9 mouse cellular contexts compared by ENCODE assay signal in the genomic region with DNA sequence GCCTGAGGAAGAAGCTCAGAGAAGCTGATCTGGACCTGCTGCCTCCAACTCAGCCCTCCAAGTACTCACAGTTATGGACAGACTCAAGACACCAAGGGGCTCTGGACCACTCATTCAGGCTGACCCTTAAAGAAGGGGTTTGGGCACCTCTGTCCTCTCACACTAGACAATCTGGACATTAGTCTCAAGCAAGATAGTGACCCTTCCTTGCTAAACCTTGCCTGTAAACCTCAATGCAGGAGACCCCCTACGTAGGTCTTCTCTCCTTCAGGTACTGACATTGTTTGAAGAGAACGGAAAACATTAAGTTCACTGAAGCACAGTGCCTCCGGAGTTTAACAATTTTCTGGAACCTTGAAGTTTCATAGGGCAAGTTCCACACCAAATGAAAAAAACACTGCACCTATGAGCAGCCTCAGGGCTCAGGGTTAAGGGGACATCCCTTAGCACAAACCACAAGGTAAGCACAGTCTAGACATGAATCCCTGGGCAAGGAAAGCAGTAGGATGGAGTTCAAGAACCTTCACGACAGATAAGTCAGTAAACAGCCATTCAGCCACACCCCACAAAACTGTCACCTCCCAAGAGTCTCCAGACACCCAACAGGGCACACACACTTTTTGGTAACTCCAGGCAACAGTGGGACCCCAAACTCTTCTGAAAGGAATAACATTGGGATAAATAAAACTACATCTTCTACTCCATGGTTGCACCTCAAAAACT. TPM values are rescaled to one million over a fixed set of nuclear protein-coding genes. Genes with fewer than 3 reads are reported as not detected.
DNase-seq lines count a peak whose midpoint lies in the region; ATAC-seq and TF ChIP-seq lines count a peak whose summit lies in the region.
"Had no signal": no experiment of that assay in that cellular context is flagged by ENCODE, and none has a peak within 500 bp of the region (broad histone marks: within the 10 kb centered on the region; RNA-seq: fewer than 3 reads in every experiment).

No protein-coding gene starts in this region.

- peak overlapping the region; percentile 99 for H3K27ac ChIP-seq in heart, embryonic 10.5 days
- H3K27ac ChIP-seq in ES-Bruce4 (ENCODE audit: insufficient read depth, low read length), result peak overlapping the region; percentile 44; the same call in 1 of the 2 replicates
- no peak overlapping the region for H3K27ac ChIP-seq in forebrain, embryonic 15.5 days (replicated peaks)
- H3K27ac ChIP-seq in liver, embryonic 12.5 days, result peak overlapping the region; percentile 94

- no peak for TF ChIP-seq EP300 in ES-Bruce4 (IDR thresholded peaks at IDR 0.05; ENCODE audit: insufficient read depth, low read depth, low read length)

- intact Hi-C loops in heart, postnatal 14 days (cut with DNase I), result no loop called here

- DNase-seq in heart, embryonic 10.5 days (ENCODE audit: low spot score), result no peak
- no peak for DNase-seq in heart, postnatal 14 days
- no peak for DNase-seq in urinary bladder, adult 2 months (ENCODE audit: low spot score)
- DNase-seq in layer of hippocampus, postnatal 10 days (ENCODE audit: low spot score in 2 of 2), result no peak
- DNase-seq in embryo, embryonic 10.5 days (ENCODE audit: low spot score), result no peak

- H3K4me2 ChIP-seq in forebrain, embryonic 15.5 days (replicated peaks), result peak overlapping the region; percentile 90
- H3K4me2 ChIP-seq in liver, embryonic 12.5 days, result peak overlapping the region; percentile 76

- peak overlapping the region; percentile 99 for H3K9ac ChIP-seq in ES-Bruce4 (ENCODE audit: low read depth, poor library complexity, severe bottlenecking)
- H3K9ac ChIP-seq in forebrain, embryonic 15.5 days (replicated peaks), result peak overlapping the region; percentile 62
- peak overlapping the region; percentile 99 for H3K9ac ChIP-seq in liver, embryonic 12.5 days

- 57% methylated on average over 4 of the region's 4 CpGs for whole genome bisulfite sequencing in heart, embryonic 10.5 days
- 67% methylated on average over 4 of the region's 4 CpGs for WGBS in forebrain, embryonic 15.5 days
- WGBS in liver, embryonic 12.5 days (ENCODE audit: insufficient replicate concordance), result 39% methylated on average over 4 of the region's 4 CpGs

- ATAC-seq in forebrain, embryonic 15.5 days (replicated peaks), result no peak
- ATAC-seq in liver, embryonic 12.5 days, result peak; percentile 22

- no peaks in the 10 kb centered on the region for H3K9me3 ChIP-seq in heart, embryonic 10.5 days
- H3K9me3 ChIP-seq in ES-Bruce4 (replicated peaks; ENCODE audit: control insufficient read depth, insufficient read depth, low read length, poor library complexity, severe bottlenecking), result no peaks in the 10 kb centered on the region
- H3K9me3 ChIP-seq in forebrain, embryonic 15.5 days, result no peaks in the 10 kb centered on the region
- H3K9me3 ChIP-seq in liver, embryonic 12.5 days (replicated peaks), result no peaks in the 10 kb centered on the region

- TF ChIP-seq CTCF in ES-Bruce4 (IDR thresholded peaks at IDR 0.05; ENCODE audit: low read depth, low read length), result no peak

- H3K27me3 ChIP-seq in heart, embryonic 10.5 days (ENCODE audit: insufficient read depth, poor library complexity, severe bottlenecking), result no peaks in the 10 kb centered on the region
- no peaks in the 10 kb centered on the region for H3K27me3 ChIP-seq in ES-Bruce4 (ENCODE audit: control insufficient read depth, insufficient read depth, low read length, poor library complexity, severe bottlenecking)
- H3K27me3 ChIP-seq in forebrain, embryonic 15.5 days, result no peaks in the 10 kb centered on the region
- H3K27me3 ChIP-seq in liver, embryonic 12.5 days (replicated peaks), result no peaks in the 10 kb centered on the region
- H3K27me3 ChIP-seq: Patski had no signal

- peaks cover 22% of the 10 kb centered on the region for H3K36me3 ChIP-seq in heart, embryonic 10.5 days
- peaks cover 8% of the 10 kb centered on the region; the same call in 1 of the 2 replicates for H3K36me3 ChIP-seq in ES-Bruce4 (ENCODE audit: control insufficient read depth, insufficient read depth, low read length, poor library complexity, severe bottlenecking)
- H3K36me3 ChIP-seq in forebrain, embryonic 15.5 days, result peaks cover 17% of the 10 kb centered on the region
- peaks cover 25% of the 10 kb centered on the region for H3K36me3 ChIP-seq in liver, embryonic 12.5 days

- peaks cover 46% of the 10 kb centered on the region for H3K4me1 ChIP-seq in heart, embryonic 10.5 days
- no peaks in the 10 kb centered on the region for H3K4me1 ChIP-seq in ES-Bruce4 (ENCODE audit: control insufficient read depth, insufficient read depth, low read length)
- H3K4me1 ChIP-seq in forebrain, embryonic 15.5 days, result peaks cover 35% of the 10 kb centered on the region
- peaks cover 74% of the 10 kb centered on the region for H3K4me1 ChIP-seq in liver, embryonic 12.5 days

- no peak for TF ChIP-seq POLR2A in ES-Bruce4 (IDR thresholded peaks at IDR 0.05; ENCODE audit: insufficient read depth, low read length)

- peak overlapping the region; percentile 99 for H3K4me3 ChIP-seq in heart, embryonic 10.5 days
- peak overlapping the region; percentile 93 for H3K4me3 ChIP-seq in ES-Bruce4 (ENCODE audit: low read depth, low read length)
- H3K4me3 ChIP-seq in forebrain, embryonic 15.5 days, result peak overlapping the region; percentile 58
- peak overlapping the region; percentile 91 for H3K4me3 ChIP-seq in liver, embryonic 12.5 days

RNA-seq across cellular contexts. Expression of gene Mafg, which starts 1.5 kb away (rescaled TPM):
- polyA plus RNA-seq in heart, embryonic 10.5 days (2016; fragmentation: Nextera tagmentation; extraction: Ambion mirVana), result 22.7 and 28.2 TPM in 2 replicates
- total RNA-seq in heart, postnatal 14 days (2021), result 10 to 100 TPM; 33.7 to 41.0 TPM
- polyA plus RNA-seq in ES-Bruce4 (2011; ENCODE audit: insufficient read depth, insufficient read length, low read depth, missing spikeins), result 48.0 and 53.0 TPM in 2 replicates
- 42.1 and 44.1 TPM in 2 replicates for polyA plus RNA-seq in forebrain, embryonic 15.5 days (2015; fragmentation: Nextera tagmentation; extraction: Ambion mirVana)
- polyA plus RNA-seq in liver, embryonic 12.5 days (2016; fragmentation: Nextera tagmentation; extraction: Ambion mirVana), result 53.4 and 58.3 TPM in 2 replicates
- 50.1 and 62.5 TPM in 2 replicates for polyA plus RNA-seq in urinary bladder, adult 2 months (2012; rRNA removed)
- 10 to 100 TPM; 79.3 to 86.7 TPM for total RNA-seq in layer of hippocampus, postnatal 10 days (2021)

RNA-seq across cellular contexts. Expression of gene Sirt7, which starts 6.8 kb away (rescaled TPM):
- 25.6 and 29.5 TPM in 2 replicates for polyA plus RNA-seq in heart, embryonic 10.5 days (2016; fragmentation: Nextera tagmentation; extraction: Ambion mirVana)
- 10 to 100 TPM; 10.8 to 12.3 TPM for total RNA-seq in heart, postnatal 14 days (2021)
- polyA plus RNA-seq in ES-Bruce4 (2011; ENCODE audit: insufficient read depth, insufficient read length, low read depth, missing spikeins), result 10.8 and 11.1 TPM in 2 replicates
- polyA plus RNA-seq in forebrain, embryonic 15.5 days (2015; fragmentation: Nextera tagmentation; extraction: Ambion mirVana), result 51.4 and 53.1 TPM in 2 replicates
- 43.1 and 45.3 TPM in 2 replicates for polyA plus RNA-seq in liver, embryonic 12.5 days (2016; fragmentation: Nextera tagmentation; extraction: Ambion mirVana)
- 78.6 and 107 TPM in 2 replicates for polyA plus RNA-seq in urinary bladder, adult 2 months (2012; rRNA removed)
- total RNA-seq in layer of hippocampus, postnatal 10 days (2021), result 10 to 100 TPM; 33.5 to 39.7 TPM

RNA-seq across cellular contexts. Expression of gene Pycr1, which starts 11.7 kb away (rescaled TPM):
- 28.5 and 29.9 TPM in 2 replicates for polyA plus RNA-seq in heart, embryonic 10.5 days (2016; fragmentation: Nextera tagmentation; extraction: Ambion mirVana)
- total RNA-seq in heart, postnatal 14 days (2021), result 1 to 10 TPM; 1.9 to 2.1 TPM
- polyA plus RNA-seq in ES-Bruce4 (2011; ENCODE audit: insufficient read depth, insufficient read length, low read depth, missing spikeins), result 41.7 and 55.3 TPM in 2 replicates
- polyA plus RNA-seq in forebrain, embryonic 15.5 days (2015; fragmentation: Nextera tagmentation; extraction: Ambion mirVana), result 30.9 and 35.3 TPM in 2 replicates
- 11.0 and 11.3 TPM in 2 replicates for polyA plus RNA-seq in liver, embryonic 12.5 days (2016; fragmentation: Nextera tagmentation; extraction: Ambion mirVana)
- 15.5 and 18.5 TPM in 2 replicates for polyA plus RNA-seq in urinary bladder, adult 2 months (2012; rRNA removed)
- 1 to 10 TPM; 3.5 to 5.3 TPM for total RNA-seq in layer of hippocampus, postnatal 10 days (2021)

RNA-seq across cellular contexts. Expression of gene Pcyt2, which starts 14.2 kb away (rescaled TPM):
- polyA plus RNA-seq in heart, embryonic 10.5 days (2016; fragmentation: Nextera tagmentation; extraction: Ambion mirVana), result 119 and 130 TPM in 2 replicates
- 10 to 100 TPM; 47.7 to 49.4 TPM for total RNA-seq in heart, postnatal 14 days (2021)
- polyA plus RNA-seq in ES-Bruce4 (2011; ENCODE audit: insufficient read depth, insufficient read length, low read depth, missing spikeins), result 37.0 and 39.6 TPM in 2 replicates
- 167 and 174 TPM in 2 replicates for polyA plus RNA-seq in forebrain, embryonic 15.5 days (2015; fragmentation: Nextera tagmentation; extraction: Ambion mirVana)
- 135 and 142 TPM in 2 replicates for polyA plus RNA-seq in liver, embryonic 12.5 days (2016; fragmentation: Nextera tagmentation; extraction: Ambion mirVana)
- 87.2 and 120 TPM in 2 replicates for polyA plus RNA-seq in urinary bladder, adult 2 months (2012; rRNA removed)
- total RNA-seq in layer of hippocampus, postnatal 10 days (2021), result 100 to 1,000 TPM; 132 to 145 TPM

RNA-seq across cellular contexts. Expression of gene Myadml2, which starts 16.1 kb away (rescaled TPM):
- polyA plus RNA-seq in heart, embryonic 10.5 days (2016; fragmentation: Nextera tagmentation; extraction: Ambion mirVana), result 6.7 and 9.3 TPM in 2 replicates
- 10 to 100 TPM; 51.4 to 58.5 TPM for total RNA-seq in heart, postnatal 14 days (2021)
- polyA plus RNA-seq in ES-Bruce4 (2011; ENCODE audit: insufficient read depth, insufficient read length, low read depth, missing spikeins), result not detected in 2 replicates
- 0.47 TPM in 1 of 2 replicates, not detected in the other for polyA plus RNA-seq in forebrain, embryonic 15.5 days (2015; fragmentation: Nextera tagmentation; extraction: Ambion mirVana)
- polyA plus RNA-seq in liver, embryonic 12.5 days (2016; fragmentation: Nextera tagmentation; extraction: Ambion mirVana), result 0.23 and 0.47 TPM in 2 replicates
- 0.07 and 0.21 TPM in 2 replicates for polyA plus RNA-seq in urinary bladder, adult 2 months (2012; rRNA removed)
- total RNA-seq in layer of hippocampus, postnatal 10 days (2021), result 1 to 10 TPM; 1.1 to 2.1 TPM
- polyA plus RNA-seq: Patski had no signal
